Mouse (Mus musculus) CH12F3 (cell line): Measurements from ENCODE around the gene Prrt2.

ENCODE experiments used
- in situ Hi-C: fragments of 300-500 bp; cut with MboI; formaldehyde crosslinking; loops from 2 replicates; pipeline ENCODE4 v1.14.3; 2020; ENCODE audit warnings: low sequenced_read_pairs

Gene Prrt2

DNA sequence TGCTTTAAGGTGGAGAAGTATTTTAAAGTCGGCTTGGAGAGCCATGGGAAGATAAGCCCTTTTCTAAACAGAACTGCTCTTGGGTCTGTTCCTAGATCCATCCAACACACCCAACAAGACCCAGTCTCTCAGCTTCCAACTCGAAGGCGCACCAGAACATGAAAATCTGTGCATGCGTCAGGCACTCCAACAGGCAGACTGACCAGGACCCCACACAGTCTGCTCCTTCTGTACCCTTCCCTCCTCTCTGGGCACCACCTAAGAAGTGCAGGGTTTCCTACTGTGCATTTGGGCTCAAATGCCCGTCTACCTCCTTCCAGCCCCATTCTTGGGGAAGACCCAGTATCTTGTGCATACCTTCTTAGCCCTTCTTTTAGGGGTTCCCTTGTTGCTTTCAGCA is 520 bp downstream of the Prrt2 start:
- in situ Hi-C loops = no loop called here

DNA sequence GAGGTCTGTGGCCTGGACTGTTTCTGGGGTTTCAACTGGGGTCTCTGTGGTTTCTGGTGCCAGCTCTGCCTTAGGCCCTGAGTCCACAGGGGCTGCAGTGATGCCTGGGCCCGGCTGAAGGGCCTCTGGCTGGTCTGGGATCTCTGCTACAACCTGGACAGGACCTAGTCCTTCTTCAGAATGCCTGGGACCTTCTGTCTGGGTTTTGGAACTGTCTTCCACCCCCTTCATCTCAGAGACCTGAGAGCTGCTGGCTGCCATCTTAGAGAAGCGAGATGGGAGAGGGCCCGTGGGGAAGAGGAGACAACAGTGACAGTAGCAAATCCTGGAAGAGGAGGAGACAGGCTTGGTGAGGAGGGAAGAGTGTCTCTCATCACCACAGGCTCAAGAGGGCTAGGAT is 980 bp downstream of the Prrt2 start:
- in situ Hi-C loops = no loop called here

GRCm38 (mm10) chr7:127019306-127019960 is 1.6 kb downstream of the Prrt2 start:
- in situ Hi-C loops = no loop called here

DNA sequence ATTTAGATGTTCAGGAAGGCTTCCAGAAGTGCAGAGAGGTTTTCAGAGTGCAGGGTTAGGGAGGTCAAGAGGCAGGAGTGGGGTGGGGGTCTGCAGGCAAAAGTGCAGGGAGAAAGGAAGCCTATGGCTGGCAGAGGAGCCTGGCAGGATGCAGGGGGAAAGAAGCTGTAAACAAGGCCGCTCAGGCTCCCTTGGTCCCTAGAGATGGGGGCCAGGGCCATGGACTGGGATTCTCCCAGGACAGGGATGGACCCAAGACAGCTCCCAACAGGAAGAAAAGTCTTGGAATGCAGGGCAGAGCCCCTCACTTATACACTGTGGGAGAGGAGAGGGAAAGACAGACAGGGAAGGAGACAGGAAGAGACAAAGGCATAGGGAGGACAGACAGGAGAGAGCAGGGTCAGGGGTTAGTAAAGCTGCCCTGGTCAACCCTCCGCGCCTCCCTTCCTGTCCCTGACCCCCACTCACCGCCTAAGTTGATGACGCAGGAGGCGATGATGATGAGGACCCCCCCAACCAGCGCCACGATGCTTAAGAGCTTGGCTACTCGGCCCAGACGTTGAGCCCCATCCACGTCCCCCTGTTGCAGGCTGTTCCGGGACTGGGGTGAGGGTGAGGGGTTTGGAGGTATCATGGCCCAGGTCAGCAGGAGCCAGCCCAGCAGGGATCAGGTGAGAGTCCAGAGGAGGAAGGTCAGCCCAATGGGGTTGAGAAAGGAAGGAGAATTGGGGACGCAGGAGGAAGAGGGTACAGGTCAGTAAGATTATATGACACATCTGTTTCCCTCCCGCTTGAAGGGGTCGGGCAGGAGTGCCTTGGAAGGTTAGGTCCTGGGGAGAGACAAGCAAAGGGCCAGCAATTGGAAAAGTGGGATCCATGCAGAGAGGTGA is 2.4 kb downstream of the Prrt2 start:
- in situ Hi-C loops = no loop called here

DNA sequence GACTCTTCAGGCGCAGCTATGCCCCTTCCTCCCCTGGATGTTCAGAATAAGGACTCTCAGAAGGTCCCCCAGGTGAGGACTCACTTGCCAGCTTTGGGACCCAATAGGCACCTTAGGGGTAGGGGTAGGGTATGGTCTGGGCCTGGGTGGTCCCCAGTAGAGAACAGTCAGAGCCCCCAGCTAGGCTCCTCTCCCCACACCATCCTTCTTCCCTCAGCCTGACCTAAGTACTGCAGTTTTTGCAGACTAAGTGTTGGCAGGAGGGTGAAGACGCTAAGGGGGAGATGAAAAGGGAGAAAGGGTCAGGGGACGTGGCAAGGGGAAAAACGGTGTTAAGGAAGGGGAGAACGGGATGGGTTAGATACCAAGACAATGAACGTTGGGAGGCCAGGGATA is 3.1 kb downstream of the Prrt2 start:
- in situ Hi-C loops = no loop called here

DNA sequence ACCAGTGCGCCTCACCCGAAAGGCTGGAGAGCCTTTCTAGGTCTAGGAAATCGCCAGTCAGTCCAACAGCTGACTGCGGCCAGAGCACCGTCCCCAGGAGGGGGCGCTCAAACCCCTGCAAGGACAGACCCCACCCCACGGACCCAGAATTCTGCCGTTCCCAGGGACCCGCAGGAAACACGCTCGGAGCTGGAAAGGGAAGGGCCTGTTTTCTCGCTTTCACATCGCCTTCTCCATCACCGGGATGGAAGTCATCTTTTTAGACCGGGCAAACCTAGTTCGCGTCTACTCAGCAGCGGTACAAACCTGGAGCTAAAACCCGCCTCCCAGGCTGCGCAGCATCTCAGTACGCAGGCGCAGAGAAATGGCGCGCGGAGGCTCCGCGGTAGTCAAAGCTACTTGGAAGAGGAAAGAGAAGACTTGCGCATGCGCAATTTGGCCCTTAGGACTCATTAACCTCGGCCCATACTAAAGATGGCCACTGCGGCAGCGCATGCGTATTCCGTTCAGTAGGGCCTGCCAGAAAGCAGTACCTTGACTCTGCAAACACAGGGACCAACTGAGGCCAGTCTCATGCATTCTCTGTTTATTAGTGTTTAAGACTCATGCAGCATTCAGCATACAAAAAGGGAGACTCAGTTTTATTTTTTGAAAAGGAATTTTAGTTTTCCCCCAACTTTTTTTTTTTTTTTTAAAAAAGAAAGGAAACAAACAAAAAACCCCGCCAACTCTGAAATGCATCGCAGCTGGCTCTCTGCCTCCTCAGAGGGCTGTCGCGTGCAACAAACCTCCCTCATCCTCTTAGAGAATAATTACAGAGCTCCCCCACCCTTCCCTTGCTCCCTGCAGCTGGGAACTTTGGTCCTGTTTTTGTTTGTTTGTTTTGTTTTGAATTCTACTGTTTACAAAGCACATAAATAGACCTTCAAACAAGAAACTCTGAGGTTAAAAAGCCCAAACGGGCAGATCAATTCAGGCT is 3.8 kb downstream of the Prrt2 start, which contains the start of gene Pagr1a:
TSS of gene Pagr1a (minus strand) at position 382 of the 979 bp plus-strand sequence.
- in situ Hi-C loops = no loop called here

- in situ Hi-C loops = no loop called here
These were observed 4.5 kb downstream of the Prrt2 start for GRCm38 (mm10) chr7:127016486-127016938.

GRCm38 (mm10) chr7:127016481-127016485 is 4.7 kb downstream of the Prrt2 start, which contains the start of gene Pagr1b:
Gene Pagr1b, minus strand, starts transcription at chr7:127016484.
- in situ Hi-C loops = no loop called here

DNA sequence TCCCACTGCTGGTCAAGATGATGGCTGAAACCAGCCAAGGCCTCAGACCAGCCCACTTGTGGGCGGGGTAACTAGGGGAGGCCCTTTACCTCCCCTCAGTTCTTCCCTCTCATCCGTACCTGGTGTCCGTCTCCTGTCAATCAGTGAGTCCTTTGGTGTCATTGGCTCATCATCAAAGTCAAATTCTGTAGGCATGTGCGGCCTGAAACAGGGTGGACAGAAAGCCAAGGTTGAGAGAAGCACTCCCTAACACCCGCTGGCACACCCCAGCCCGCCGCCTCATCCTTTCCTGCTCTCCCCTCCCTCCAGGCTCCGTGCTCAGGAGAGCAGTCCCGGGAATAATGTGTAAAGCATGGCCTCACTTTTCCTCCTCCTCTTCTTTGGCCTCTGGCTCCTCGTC is 4.9 kb downstream of the Prrt2 start:
- in situ Hi-C loops = no loop called here

- in situ Hi-C loops = no loop called here
These were observed 6.0 kb downstream of the Prrt2 start for GRCm38 (mm10) chr7:127014993-127015392.

DNA sequence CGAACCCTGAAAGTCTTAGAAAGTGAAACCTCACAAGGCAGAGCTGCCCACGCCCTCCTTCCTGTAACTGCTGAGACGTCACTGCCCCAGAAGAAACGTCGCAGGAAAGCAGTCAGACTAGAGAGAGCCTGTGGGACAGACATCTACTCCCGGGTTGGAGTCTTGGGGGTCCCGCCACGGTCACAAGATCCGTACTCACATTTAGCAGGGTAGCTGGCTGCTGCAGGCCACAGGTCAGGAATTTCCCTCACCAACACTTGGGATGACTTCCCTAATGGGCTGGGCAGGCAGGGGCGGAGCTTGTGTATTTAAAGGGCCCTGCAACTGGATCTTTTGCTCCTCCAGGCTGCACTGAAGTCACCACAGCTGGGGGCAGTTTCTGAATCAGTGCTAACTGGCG is 6.7 kb downstream of the Prrt2 start, which contains the start of gene Mvp:
TSS of gene Mvp (minus strand) at position 302 of the 400 bp plus-strand sequence.
- in situ Hi-C loops = no loop called here

GRCm38 (mm10) chr7:127013385-127013784 is 7.6 kb downstream of the Prrt2 start:
- in situ Hi-C loops = no loop called here

- in situ Hi-C loops = no loop called here
These were observed 8.2 kb downstream of the Prrt2 start for GRCm38 (mm10) chr7:127012845-127013244.

DNA sequence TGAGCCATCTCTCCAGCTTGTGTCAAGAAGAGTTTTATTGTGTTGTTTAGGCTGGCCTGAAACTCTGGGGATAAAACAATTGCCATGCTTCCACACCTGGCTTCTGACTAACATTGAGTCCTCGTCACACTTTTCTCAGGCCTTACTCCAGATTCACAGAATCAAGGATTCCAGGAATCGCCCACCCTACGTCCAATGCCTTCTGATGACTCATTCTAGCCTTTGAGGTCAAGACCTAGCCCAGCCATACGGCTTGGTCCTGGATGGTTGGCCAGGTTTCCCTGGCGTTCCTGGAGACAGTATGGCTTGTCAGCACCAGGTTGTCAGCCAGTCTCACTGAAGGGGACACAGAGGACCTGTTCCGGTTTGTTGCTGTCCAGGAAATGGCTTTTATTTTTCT is 8.6 kb downstream of the Prrt2 start:
- in situ Hi-C loops = no loop called here

GRCm38 (mm10) chr7:127011717-127012116 is 9.3 kb downstream of the Prrt2 start:
- in situ Hi-C loops = no loop called here

DNA sequence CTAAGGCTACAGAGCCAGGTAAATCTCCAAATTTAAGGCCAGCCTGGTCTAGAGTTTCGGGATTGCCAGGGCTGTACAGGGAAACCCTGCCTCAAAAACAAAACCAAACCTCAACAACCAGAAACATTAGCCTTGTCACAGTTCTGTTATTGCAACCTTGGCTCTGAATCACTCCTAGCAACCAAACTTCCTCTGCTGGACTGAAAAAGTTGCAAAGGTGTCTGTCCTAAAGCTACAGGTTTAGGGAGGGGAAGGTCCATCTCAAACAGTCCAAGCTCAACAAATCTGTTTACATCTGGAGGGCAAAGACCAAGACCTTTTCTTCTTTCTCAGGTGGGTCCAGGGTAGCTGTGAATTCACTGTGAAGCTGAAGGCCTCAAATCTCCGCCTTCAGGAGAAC is 10.0 kb downstream of the Prrt2 start:
- in situ Hi-C loops = no loop called here

DNA sequence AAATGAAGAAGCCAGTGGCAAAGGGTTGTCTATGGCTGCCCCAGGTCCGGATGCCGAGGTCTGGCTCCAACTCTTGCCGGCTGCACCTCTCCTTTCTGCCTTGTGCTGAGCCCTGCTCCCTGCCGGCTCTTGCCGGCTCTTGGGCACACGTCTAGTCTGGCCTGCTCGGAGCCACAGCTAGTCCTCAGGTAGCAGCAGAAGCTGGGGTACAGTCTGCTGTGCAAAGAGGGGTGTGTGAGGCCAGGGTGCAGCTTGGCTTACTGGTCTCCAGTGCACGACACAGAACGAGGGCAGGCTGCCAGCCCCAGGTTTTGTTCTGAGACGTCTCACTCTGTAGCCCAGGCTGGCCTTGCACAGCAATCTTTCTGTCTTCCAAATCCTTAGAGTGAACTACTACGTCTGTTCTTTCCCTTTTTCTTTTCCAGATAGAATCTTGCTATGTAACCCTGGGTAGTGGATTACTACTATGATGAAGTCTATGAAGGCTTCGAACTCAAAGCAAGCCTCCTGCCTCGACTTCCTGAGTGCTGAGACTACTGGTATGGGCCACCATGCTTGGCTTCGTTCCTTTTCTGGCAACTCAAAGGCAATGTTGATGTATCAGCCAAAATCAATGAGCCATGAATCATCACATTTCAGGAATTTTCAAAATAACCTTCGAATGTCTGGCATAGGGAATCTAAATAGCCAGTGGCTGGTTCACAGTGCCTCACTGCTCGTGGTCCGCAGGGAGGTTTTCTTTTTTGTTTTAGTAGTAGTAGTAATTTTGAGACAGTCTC is 11.5 kb downstream of the Prrt2 start:
- in situ Hi-C loops = no loop called here

DNA sequence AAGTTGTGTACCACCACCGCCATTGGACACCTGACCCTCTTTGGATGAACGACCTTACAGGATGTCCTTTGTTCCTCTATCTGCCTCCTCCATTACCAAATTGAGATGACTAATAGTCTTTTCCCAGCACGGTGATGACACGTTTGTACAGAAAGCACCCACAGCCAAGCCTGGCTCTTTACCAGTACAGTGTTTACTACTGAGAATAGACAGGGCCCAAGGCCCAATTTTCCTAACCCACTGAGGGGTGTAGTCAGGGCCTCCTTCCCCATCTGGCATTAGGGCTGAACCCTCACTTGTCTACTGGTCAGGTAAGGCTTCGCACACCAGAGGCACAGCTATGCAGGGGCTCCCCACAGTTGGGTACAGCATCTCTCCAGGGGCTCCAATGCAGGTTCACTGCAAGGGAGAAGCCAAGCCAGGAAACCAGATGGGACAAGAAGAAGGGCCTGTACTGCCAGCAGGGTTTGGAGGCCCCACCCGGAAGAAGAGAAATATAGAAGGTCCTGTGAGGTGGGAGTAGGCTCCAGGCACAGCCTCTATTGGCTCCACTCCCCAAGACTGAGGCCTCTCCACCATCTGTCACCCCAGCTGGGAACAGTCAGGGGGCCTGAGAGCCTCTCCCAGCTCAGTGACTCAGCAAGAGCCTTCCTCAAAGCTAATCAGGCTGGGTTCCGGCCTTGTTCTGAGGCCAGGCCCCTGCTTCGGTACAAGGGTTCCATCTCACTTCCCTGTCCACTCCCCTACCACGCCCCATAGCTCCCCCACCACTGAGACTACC is 12.6 kb downstream of the Prrt2 start:
- in situ Hi-C loops = no loop called here

GRCm38 (mm10) chr7:127007313-127008024 is 13.5 kb downstream of the Prrt2 start:
- in situ Hi-C loops = no loop called here
